Mouse (Mus musculus) megakaryocyte, embryonic 14.5 days (primary cell): ENCODE measurements around the gene Sept9. TPM values are rescaled to one million over a fixed set of nuclear protein-coding genes. Genes with fewer than 3 reads are reported as not detected.

Experiments
- H3K27me3 ChIP-seq: replicated peaks from 2 replicates; pipeline ENCODE3; 2012; ENCODE audit warnings: inconsistent platforms
- H3K36me3 ChIP-seq: replicated peaks from 2 replicates; pipeline ENCODE3; 2012; ENCODE audit warnings: low read length, inconsistent platforms, mixed read lengths
- H3K4me1 ChIP-seq: 2 replicates; pipeline ENCODE4 v1.6.1; 2012; ENCODE audit warnings: inconsistent platforms
- H3K4me3 ChIP-seq: replicated peaks from 2 replicates; pipeline ENCODE3; 2012; ENCODE audit warnings: moderate library complexity, mild to moderate bottlenecking, inconsistent platforms
- H3K9me3 ChIP-seq: 2 replicates; pipeline ENCODE4 v1.6.1; 2012; ENCODE audit warnings: inconsistent platforms
- FLI1 ChIP-seq: IDR thresholded peaks from 2 replicates; pipeline ENCODE4 v1.6.1; 2012; ENCODE audit warnings: low read length, inconsistent platforms, mixed read lengths
- GATA1 ChIP-seq: IDR thresholded peaks from 3 replicates; pipeline ENCODE4 v1.6.1; 2012; ENCODE audit warnings: mixed read lengths, low read length, inconsistent platforms, borderline replicate concordance
- polyA plus RNA-seq: library from polyadenylated mRNA; stranded (reverse); fragments of >175 nt; gene quantifications from 2 replicates; pipeline ENCODE4 v1.2.3, GENCODE M21; 2012; ENCODE audit warnings: low replicate concordance; ENCODE audit not compliant: insufficient read depth

Sept9 gene
- polyA plus RNA-seq, 1 experiment, result 618 TPM

DNA sequence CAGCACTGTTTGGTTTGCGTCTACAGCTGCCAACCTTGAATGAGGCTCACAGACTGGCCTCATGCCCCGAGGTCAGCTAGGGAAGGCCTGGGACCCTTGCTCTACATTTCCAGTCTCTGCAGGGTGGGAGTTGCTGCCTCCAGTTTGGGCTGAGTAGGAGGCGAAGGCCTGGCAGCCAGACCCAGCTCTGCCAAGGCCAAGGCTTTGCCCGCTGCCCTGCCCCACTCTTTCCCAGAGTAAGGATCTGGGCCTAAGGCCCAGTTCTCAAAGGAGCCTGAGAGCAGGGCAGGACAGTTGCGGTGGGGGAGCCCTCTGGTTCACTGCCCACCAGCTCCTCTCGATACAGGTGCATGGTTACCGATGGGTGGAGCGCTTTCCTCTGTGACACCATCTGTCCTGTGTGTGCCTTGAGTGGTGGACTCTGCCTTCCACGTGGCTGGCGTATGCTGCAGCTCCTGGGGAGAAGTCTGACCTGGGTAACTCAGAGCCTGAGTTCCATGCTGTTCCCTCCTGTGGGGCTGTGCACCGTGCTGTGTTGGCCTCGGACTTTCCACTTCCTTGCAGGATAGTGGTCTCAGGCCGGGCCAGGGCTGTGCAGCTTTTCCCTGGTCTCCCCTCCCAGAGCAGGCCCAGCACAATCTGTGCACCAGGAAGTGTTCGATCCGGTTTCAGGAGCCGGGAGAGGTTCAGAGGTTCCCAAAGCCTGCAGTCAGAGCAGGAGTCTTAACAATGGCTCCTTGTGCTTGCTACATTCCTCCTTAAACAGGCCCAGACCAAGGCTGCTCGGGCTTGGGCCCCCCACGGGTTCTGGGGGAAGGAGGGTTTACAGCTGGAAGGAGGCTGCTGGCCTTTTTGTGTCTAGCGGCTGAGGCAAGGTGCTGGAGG, 85.5 kb downstream of the Sept9 start:
- no peak for TF ChIP-seq FLI1
- TF ChIP-seq GATA1, result no peak
- H3K27me3 ChIP-seq, result peaks cover 81% of the 10 kb centered on the region
- H3K36me3 ChIP-seq, result peaks cover 5% of the 10 kb centered on the region
- H3K9me3 ChIP-seq, result peaks cover 10% of the 10 kb centered on the region
- peaks cover 33% of the 10 kb centered on the region for H3K4me1 ChIP-seq
- H3K4me3 ChIP-seq, result no peak overlapping the region

DNA sequence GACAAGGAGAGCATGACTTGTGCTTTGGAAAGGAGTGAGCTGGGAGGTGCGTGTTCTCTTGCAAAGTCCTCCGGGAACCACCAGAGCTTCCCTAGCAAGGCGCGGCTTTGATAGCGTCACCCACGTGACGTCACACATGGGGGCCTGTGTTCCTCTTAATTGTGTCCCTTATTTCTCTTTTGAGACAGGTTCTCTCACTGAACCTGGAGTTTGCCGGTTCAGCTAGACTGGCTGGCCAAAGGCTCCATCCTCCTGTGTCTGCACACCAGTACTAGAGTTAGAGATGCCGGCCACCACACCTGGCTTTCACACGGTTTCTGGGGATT, 86.1 kb downstream of the Sept9 start:
- no peak overlapping the region for H3K4me3 ChIP-seq
- TF ChIP-seq GATA1 (no peak), FLI1 (no peak)
- H3K27me3 ChIP-seq, result peaks cover 83% of the 10 kb centered on the region
- peaks cover 11% of the 10 kb centered on the region for H3K36me3 ChIP-seq
- H3K4me1 ChIP-seq, result peaks cover 31% of the 10 kb centered on the region
- H3K9me3 ChIP-seq, result peaks cover 11% of the 10 kb centered on the region

DNA sequence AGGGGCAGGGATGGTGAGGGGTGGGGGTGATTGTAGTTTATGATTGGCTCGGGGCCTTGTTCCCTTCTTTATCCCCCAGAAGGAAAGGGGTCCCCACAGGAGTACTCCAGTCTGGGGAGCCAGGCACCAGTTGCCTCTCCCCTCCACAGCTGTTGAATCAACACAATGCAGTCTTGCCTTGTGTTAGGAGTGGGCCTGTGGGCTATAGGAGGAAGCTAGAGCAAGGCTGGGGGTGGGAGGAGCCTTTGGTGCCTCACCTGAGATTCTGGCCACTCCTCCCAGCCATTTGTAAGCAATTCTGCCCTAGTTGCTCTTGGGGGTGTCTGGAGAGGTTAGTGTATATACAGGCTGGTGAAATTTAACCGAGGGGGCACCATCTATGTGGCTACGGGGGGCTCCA, 88.3 kb downstream of the Sept9 start:
- no peak for TF ChIP-seq FLI1
- TF ChIP-seq GATA1, result no peak
- peaks cover 26% of the 10 kb centered on the region for H3K36me3 ChIP-seq
- H3K27me3 ChIP-seq, result peaks cover 82% of the 10 kb centered on the region
- peaks cover 11% of the 10 kb centered on the region for H3K9me3 ChIP-seq
- H3K4me3 ChIP-seq, result no peak overlapping the region
- H3K4me1 ChIP-seq, result peaks cover 34% of the 10 kb centered on the region

DNA sequence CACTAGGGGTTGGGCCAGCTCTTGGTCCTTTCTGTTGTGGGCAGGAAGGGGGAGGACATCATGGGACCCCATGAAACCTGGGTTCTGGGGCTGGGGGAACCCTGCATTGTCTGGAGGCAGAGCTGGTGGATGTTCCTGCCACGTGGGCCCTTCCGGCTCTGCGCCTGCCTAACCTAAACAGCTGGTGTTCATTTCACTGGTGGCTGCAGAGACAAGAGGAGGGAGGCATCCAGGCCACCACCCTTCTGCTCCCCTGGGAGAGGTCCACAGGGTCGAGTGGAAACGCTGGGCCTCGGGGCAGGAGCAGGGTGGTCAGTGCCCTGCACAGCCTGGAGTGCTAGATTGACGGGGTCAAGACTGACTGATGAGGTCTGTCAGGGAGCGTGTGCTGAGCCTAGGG, 89.3 kb downstream of the Sept9 start:
- H3K4me3 ChIP-seq, result no peak overlapping the region
- H3K9me3 ChIP-seq, result peaks cover 11% of the 10 kb centered on the region
- H3K36me3 ChIP-seq, result peaks cover 26% of the 10 kb centered on the region
- peaks cover 73% of the 10 kb centered on the region for H3K27me3 ChIP-seq
- TF ChIP-seq FLI1, result no peak
- no peak for TF ChIP-seq GATA1
- H3K4me1 ChIP-seq, result peaks cover 29% of the 10 kb centered on the region

DNA sequence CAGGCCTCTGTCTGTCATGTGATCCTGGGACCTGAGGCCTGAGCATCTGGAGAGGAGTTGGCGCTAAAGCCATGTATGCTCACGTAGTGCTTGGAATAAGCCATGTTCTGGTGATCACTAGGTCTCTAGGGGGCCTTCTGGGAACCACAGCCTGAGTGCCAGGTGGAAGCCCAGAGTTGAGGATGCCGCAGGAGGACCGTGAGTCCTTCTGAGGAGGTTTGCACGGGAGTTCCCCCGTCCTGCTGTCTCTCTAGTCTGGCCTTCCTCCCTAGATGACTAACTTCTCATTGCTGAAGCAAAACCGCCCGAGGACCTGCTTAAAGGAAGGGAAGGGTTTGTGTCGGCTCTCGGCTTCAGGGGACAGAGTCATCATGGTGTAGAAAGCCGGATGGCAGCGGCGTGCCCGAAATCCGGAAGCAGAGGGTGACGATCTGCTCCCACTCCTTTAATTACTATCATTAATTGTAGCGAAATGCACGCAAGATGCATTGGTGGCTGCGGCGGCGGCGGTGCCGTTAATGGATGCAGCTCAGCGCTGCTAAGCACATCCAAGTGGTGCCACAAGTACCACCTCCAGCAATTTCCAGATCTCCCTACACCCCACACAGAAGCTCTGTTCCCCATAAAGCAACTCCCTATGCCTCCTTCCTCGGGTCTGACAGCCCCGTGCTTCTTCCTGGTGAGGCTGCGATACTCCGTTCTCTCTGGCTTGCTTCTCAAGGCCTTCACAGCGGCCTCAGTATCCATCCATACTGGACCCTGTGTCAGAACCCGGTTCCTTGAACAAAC, 92.0 kb downstream of the Sept9 start:
- no peak overlapping the region for H3K4me3 ChIP-seq
- peaks cover 11% of the 10 kb centered on the region for H3K9me3 ChIP-seq
- peaks cover 29% of the 10 kb centered on the region for H3K36me3 ChIP-seq
- peaks cover 43% of the 10 kb centered on the region for H3K4me1 ChIP-seq
- H3K27me3 ChIP-seq, result peaks cover 72% of the 10 kb centered on the region
- TF ChIP-seq FLI1 (no peak), GATA1 (no peak)

DNA sequence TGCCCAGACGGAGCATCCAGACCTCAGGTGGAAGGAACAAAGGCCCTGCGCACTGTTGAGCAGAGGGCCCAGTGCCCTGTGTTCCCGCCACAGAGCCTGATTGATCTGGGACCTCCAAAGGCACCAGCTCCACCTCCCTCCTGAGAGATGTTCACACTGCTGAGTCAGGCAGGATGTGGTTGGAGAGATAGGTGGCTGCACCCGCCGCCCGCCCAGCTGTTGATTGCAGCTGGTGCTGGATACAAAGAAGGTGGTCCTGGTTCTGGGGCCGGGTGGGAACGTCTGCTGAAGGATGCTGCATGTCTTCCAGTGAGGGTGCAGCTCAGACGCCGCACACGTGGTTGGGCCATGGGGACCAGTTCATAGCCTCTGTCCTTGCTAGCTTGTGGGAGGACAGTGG, 93.0 kb downstream of the Sept9 start:
- H3K9me3 ChIP-seq, result peaks cover 11% of the 10 kb centered on the region
- peaks cover 29% of the 10 kb centered on the region for H3K36me3 ChIP-seq
- TF ChIP-seq FLI1 (no peak), GATA1 (no peak)
- H3K4me1 ChIP-seq, result peaks cover 43% of the 10 kb centered on the region
- H3K4me3 ChIP-seq, result peak overlapping the region; percentile 11
- peaks cover 67% of the 10 kb centered on the region for H3K27me3 ChIP-seq

DNA sequence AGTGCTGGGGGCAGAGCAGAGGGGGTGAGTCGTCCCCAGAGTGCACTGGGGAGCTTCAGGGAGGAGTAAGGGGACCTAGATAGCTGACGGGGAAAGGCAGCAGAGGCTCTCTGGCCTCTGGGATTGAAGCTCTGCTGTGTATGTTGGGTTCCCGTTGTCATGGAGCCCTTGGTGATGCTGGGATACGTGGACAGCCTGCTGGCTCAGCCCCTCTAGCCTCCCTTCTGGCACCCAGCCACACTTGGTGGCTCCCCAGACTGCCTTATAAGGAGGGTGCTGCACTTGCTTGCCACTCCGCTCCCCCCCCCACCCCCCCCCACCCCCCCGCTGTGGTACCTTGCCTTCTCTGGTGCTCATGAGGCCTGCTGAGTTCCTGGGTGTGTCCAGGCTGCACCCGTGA, 95.8 kb downstream of the Sept9 start:
- no peak overlapping the region for H3K4me3 ChIP-seq

DNA sequence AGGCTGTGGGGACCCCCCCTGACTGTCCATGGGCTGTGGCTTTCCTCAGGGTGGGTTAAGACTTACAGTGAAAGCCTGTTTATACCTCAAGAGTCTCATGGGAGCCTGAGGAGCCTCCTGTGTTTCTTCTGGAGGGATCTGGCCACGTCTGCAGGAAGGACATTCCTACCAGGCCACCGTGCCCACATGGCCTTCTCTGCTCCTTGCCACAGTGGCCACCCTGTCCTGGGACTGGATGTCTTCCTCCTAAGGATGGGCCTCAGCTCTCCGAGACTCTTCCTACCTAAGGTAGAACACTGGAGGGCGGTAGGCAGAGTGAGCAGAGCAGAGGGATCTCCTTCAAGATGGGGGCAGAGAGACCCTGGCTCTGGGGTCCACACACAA, 96.6 kb downstream of the Sept9 start:
- Histone ChIP-seq H3K4me1 (peaks cover 65% of the 10 kb centered on the region), H3K9me3 (peaks cover 3% of the 10 kb centered on the region; the same call in 1 of the 2 replicates), H3K27me3 (peaks cover 34% of the 10 kb centered on the region), H3K4me3 (no peak overlapping the region), H3K36me3 (peaks cover 12% of the 10 kb centered on the region)
- TF ChIP-seq GATA1, result no peak
- TF ChIP-seq FLI1, result no peak

More for the DNA sequence above, 95.8 kb downstream of the Sept9 start:
- H3K4me1 ChIP-seq, result peaks cover 57% of the 10 kb centered on the region
- no peak for TF ChIP-seq GATA1
- TF ChIP-seq FLI1, result no peak
- peaks cover 21% of the 10 kb centered on the region for H3K36me3 ChIP-seq
- peaks cover 43% of the 10 kb centered on the region for H3K27me3 ChIP-seq
- H3K9me3 ChIP-seq, result no peaks in the 10 kb centered on the region

DNA sequence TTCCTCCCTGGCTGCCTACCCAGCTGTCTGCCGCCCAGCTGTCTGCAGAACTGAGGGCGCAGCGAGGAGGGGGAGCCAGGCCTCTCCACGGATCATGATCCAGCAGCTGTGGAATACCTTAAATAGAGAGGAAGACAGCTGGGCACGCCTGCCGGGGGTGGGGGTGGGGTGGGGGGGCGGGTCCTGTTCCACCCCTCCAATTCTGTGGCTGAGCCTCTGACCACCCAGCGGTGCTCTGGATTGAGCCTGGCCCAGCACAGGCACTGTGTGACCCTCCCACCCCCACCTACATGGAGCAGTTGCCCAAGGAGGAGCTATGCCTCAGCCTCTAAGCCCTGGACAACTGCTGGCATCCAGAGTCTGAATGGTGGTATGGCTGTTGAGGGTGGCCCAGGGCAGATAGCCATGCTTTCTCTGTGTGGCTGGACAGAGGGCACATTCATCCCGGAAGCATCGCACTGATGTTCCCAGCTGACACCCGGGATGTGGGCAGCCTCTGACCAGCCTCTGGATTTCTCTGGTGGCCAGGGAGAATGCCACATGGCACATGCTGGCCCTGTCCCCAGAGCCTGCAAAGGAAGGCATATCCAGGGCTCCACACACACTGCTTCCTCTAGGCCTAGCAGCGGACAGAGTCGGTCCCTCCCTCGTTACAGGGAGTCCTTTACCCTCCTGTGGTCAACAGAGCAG, 97.2 kb downstream of the Sept9 start:
- TF ChIP-seq FLI1 (no peak), GATA1 (no peak)
- peaks cover 65% of the 10 kb centered on the region for H3K4me1 ChIP-seq
- H3K4me3 ChIP-seq, result peak overlapping the region; percentile 4
- peaks cover 7% of the 10 kb centered on the region for H3K36me3 ChIP-seq
- H3K9me3 ChIP-seq, result peaks cover 3% of the 10 kb centered on the region; the same call in 1 of the 2 replicates
- peaks cover 29% of the 10 kb centered on the region for H3K27me3 ChIP-seq
